Mouse (Mus musculus) 3T3-L1 (cell line): ENCODE results near the gene Ccdc187.

Experiments
- DNase-seq: peaks from one replicate; pipeline ENCODE4 v3.0.0-alpha.2; 2015; ENCODE audit warnings: low read depth, low spot score

Gene Ccdc187

GRCm38 (mm10) chr2:26280594-26280993, 13.8 kb downstream of the Ccdc187 start:
- DNase-seq: no peak

- DNase-seq: no peak
These were observed 14.6 kb downstream of the Ccdc187 start for GRCm38 (mm10) chr2:26279712-26280111.

GRCm38 (mm10) chr2:26273611-26274010, 20.7 kb downstream of the Ccdc187 start:
- DNase-seq: peak; percentile 85

DNA sequence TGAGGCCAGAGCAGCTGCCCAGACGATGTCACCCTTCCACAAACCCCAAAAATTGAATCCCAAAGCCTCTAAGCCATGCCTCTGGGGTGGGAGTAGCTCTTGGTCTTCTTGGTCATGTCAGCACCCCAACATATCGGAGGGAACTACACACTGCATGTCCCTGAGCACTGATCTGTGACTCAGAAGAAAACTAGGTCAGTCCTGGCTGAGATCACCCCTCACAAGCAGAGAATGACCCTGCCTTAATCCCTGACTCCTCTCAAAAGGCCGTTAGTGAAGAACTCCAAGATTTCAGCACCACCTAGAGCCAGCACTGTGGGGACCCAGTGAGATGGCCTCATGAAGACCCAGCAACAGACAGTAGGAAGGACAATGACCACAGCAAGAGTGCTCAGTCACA, 26.1 kb downstream of the Ccdc187 start:
- no peak for DNase-seq

DNA sequence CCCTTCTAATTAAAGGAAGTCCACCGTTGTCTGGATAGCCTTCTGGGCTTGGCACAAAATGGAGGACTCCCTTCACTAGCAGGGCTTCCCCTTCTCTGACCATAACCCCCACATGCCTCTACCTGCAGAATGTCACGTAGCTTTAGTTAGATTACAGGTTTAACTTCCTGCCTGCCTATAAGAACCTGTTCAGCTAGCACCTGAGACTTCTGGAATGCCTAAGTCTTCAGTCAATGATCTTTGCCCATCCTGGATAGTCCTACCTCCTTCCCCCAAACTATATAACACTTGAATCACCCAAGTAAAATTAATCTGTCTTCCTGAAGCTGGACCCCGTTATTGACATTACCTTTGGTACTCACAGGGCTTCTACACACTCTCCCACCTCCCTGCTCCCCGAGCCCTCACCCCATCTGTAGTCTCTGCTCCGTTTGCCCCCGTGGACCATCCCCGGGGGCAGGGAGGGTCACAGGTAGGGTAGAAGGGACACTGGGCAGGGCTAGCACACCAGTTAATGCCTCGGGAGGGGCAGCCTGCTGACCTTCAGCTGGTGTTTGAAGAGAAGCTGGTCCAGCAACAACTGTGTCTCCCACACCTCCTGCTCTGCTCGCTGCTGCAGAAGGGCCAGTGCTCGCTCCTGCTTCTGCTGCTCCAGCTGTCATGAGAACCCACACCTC, 28.2 kb downstream of the Ccdc187 start:
- no peak for DNase-seq

GRCm38 (mm10) chr2:26265095-26265494, 29.3 kb downstream of the Ccdc187 start:
- DNase-seq: peak; percentile 40

DNA sequence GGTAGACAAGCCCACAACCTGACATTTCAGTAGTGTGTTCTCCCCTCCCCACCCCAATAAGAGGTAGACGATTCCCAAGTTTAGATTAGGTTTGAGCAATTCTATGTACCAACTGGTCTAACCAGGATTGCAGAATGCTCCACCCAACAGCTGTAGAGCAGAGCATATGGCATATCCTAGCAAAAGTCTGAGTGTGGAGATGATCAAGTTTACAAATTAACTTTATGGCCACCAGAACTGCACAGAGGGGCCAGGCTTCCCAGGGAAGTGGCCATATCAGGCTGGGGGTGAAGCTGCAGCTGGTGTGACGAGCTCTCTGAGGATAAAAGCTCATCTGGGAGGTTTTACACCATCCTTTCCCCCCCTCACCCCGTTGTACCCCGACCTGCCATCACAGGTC, 29.7 kb downstream of the Ccdc187 start:
- no peak for DNase-seq

DNA sequence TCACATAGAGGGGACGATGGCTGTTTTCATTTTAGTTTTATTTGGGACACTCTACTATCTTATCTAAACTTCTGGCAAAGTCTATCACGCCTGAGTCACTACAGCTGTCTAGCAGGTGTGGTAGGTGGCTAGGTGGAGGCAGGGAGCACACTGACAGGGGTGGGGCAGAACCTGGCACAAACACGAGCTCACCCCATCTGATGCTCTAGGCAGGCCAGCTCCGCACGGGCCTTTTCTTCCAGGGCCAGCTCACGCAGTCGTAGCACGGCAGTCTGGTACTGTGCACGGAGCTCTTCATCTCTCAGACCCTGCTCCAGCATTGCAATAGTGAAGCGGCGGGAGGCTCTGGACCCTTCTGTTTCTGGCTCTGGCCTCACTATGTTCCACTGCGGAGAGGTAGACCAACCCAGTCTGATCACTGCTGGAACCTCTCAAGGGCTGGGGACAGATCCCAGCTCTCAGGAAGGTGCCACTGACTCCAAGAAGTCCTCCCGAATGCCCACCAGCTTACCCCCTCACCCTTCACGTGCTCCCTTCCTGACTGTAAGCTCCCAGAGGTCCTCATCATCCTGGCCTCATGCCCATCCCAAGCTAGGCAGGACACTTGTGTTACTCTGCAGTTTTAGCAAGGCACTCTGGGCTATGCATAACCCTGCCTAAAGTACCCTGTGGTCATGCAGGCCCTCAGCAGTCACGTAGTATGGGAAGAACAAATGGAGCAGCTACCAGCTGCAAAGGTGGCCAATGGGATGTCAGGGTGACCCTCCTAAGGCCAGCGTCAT, 36.9 kb downstream of the Ccdc187 start:
- no peak for DNase-seq

- no peak for DNase-seq
These were observed 39.5 kb downstream of the Ccdc187 start for GRCm38 (mm10) chr2:26254816-26255215.

DNA sequence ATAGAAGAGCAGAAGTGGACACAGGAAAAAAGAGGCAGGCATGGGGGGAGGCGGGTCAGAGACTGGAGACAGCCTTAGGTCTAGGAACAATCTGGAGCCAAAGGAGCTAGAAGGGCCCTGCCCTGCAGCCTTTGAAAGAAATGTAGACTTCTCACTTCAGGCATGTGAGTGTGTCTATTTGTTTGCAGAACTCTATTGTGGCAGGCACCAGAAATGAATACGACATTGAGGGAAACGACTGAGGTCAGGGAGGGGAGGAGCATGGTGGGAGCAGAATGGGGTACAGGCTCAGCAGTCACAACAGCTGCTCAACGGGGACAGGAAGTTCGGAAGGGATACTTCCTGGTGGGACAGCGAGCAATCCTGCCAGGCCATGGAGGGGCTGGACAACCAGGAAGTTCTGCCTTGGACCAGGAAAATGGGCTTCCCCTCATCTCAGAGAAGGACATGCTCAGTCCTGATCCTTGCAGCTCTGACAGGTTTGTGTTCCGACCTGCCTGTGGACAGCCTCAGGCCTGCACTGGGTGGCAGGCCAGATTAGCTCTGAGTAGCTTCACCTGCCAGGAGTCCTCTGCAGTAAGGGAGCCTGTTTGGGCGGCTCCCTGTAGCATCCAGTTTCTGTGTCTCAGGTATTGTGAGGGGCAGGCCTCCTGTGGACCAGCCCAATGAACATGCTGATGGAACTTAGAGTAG, 41.7 kb downstream of the Ccdc187 start:
- no peak for DNase-seq

DNA sequence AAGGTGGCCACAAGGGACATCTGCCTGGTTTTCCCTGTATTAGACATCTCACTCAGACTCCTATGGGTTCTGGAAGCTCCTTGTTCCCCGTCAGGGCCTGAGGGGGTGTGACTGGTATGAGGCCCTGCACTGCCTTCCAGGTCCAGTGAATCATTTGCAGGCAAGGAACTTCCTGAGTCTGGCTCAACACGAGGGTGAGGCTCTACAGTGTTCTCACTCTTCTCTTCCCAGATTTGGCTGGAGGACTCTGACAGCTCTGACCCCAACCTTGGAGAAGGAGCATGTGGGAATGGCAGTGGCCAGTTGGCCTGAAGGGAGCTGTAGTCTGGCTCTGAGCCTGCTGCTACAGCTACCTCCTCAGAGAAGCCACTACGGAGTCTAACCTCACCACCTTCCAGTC, 46.8 kb downstream of the Ccdc187 start:
- peak; percentile 56 for DNase-seq

- no peak for DNase-seq
These were observed 53.5 kb downstream of the Ccdc187 start for GRCm38 (mm10) chr2:26240841-26241240.

DNA sequence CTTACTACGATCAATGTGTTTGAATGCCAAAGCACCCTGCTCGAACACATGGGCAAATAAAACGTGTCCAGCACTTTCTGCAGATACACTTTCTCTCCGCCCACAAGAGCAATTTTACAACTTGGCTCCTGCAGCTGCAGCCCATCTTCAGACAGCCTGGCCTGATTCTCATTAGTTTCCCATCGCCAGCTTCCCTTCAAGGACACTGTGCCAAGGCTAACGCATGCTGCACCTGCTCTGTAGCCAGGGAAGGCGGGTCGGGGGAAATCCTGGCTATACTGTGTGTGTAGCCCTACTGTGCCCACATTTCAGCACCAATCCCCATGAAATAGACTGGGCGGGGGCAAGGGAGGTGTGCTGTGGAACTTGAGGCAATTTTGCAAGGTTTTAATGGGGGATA, 54.0 kb downstream of the Ccdc187 start:
- no peak for DNase-seq

GRCm38 (mm10) chr2:26237290-26237782, 57.0 kb downstream of the Ccdc187 start, which contains the start of gene Qsox2:
Qsox2 (minus strand) TSS chr2:26237525.
- DNase-seq: peak; percentile 95

DNA sequence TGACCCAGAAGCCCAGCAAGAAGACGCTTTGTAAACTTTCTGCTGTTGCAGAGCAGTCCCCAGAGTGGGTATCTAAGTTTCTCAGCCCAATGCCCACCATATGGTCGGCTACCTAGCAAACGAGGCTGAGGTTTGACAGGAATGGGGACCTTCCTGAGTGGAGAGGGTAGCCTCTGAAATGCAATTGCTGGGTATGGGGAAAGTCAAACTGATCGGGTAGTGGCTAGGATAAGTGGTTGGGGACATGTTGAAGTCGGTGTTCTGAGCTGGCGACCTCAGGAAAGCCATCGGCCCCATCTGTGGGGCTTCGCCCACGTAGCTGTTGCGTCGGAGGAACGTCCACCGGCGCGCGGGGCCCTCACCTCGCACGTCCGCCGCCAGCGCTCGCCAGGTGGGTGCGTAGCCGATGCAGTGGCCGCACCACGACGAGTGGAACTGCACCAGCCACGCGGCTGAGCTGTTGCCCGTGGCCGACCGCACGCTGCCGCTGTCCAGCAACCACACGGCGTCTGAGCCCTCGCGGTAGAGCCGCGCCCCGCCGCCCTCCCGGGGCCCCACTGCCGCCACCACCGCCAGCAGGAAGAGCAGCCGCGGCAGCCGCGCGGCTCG, 57.6 kb downstream of the Ccdc187 start:
- DNase-seq: peak; percentile 18

DNA sequence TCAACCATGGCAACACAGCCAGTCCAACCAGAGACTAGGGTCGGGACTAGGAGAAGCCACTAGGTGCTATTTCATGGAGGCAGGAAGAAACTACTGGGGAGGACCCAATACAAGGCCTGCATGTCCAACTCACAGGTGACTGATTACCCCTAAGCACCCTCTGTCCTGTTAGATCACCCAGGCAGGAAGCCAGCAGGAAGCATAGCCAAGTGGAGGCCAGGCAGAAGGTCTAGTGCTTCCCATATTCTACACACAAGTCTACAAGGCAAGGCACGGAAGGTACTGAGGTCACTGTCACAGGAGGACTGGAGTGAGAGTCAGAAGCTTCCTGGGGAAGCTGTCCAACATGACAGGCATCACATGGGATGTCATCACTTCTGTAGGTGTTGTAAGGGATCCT, 59.6 kb downstream of the Ccdc187 start:
- no peak for DNase-seq

GRCm38 (mm10) chr2:26234253-26234652, 60.1 kb downstream of the Ccdc187 start:
- DNase-seq: no peak

DNA sequence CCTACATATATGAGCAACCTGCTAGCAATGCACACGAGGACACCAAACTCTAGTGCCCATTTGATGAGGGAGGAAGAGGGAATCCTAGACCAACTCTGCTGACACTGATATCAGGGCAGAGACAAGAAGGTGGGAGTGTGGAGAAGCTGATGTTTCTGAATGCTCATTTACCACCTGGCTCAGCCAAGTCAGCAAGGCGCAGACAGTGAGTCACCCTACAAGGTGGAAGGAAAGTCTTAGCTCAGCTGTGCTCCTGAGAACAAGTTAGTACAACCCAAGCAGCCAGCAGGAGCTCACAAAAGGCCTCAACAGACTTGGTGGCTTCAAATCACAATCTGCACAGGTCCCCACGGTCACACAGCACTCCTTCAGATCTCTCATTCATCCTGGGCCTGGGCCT, 63.0 kb downstream of the Ccdc187 start:
- peak; percentile 18 for DNase-seq

DNA sequence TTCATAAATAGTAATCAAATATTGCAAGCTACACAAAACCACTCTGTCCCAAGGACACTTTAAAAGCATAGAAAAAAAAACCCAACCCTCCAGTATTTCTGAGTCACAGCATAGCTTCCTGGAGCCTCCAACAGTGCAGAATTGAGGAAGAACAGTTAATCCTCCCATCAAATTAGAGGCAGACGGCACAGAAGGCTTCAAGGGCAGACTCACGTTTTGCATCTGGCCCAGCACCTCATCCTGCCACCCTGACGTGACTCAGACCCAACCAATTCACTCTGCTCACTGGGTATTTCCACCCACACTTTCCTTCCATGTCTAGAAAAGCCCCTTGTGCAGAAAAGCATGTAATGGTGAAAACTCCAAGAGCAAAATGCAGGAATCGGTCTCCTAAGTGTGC, 64.1 kb downstream of the Ccdc187 start:
- DNase-seq: peak; percentile 44

GRCm38 (mm10) chr2:26227788-26228187, 66.6 kb downstream of the Ccdc187 start:
- peak; percentile 77 for DNase-seq

DNA sequence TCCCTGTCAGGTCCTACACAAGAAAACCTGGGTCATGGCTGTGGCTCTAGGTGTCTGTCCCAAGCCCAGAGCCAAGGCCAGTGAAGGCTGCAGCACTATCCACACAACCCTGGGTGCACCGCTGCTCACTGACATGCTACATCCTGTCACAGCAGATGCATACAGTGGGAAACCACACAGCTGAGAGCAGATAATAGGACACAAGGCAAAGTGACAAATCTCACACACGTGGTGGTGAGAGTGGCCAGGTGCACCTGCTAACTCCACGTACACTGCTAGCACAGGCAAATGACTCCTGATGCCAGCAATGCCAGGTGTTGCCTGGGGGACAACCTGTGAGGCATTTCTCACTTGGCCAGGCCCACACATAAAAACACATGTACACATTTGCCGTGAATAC, 69.1 kb downstream of the Ccdc187 start:
- no peak for DNase-seq

GRCm38 (mm10) chr2:26223961-26224360, 70.4 kb downstream of the Ccdc187 start:
- peak; percentile 66 for DNase-seq
